Mouse (Mus musculus) right cerebral cortex, postnatal 25 days (tissue): ENCODE data around the gene Supt7l.

Source experiments
- DNase-seq: peaks from one replicate; pipeline ENCODE4 v3.0.0; 2022

Supt7l gene

GRCm38 (mm10) chr5:31489116-31489769 lies 38.4 kb downstream of the Supt7l start:
- DNase-seq, result no peak

- no peak for DNase-seq
Observed at GRCm38 (mm10) chr5:31487889-31488288, 39.7 kb downstream of the Supt7l start.

- DNase-seq, result no peak
Observed at GRCm38 (mm10) chr5:31485440-31485839, 42.2 kb downstream of the Supt7l start, which contains the start of gene 4930548H24Rik. Gene 4930548H24Rik (plus strand): TSS chr5:31485740.

- DNase-seq, result no peak
Observed at GRCm38 (mm10) chr5:31480536-31480935, 47.1 kb downstream of the Supt7l start.

- peak; percentile 23 for DNase-seq
Observed at GRCm38 (mm10) chr5:31470334-31470733, 57.3 kb downstream of the Supt7l start.

GRCm38 (mm10) chr5:31469711-31470110 lies 57.9 kb downstream of the Supt7l start:
- DNase-seq, result no peak

- no peak for DNase-seq
Observed at GRCm38 (mm10) chr5:31467798-31468197, 59.8 kb downstream of the Supt7l start.
